In the genomic region with DNA sequence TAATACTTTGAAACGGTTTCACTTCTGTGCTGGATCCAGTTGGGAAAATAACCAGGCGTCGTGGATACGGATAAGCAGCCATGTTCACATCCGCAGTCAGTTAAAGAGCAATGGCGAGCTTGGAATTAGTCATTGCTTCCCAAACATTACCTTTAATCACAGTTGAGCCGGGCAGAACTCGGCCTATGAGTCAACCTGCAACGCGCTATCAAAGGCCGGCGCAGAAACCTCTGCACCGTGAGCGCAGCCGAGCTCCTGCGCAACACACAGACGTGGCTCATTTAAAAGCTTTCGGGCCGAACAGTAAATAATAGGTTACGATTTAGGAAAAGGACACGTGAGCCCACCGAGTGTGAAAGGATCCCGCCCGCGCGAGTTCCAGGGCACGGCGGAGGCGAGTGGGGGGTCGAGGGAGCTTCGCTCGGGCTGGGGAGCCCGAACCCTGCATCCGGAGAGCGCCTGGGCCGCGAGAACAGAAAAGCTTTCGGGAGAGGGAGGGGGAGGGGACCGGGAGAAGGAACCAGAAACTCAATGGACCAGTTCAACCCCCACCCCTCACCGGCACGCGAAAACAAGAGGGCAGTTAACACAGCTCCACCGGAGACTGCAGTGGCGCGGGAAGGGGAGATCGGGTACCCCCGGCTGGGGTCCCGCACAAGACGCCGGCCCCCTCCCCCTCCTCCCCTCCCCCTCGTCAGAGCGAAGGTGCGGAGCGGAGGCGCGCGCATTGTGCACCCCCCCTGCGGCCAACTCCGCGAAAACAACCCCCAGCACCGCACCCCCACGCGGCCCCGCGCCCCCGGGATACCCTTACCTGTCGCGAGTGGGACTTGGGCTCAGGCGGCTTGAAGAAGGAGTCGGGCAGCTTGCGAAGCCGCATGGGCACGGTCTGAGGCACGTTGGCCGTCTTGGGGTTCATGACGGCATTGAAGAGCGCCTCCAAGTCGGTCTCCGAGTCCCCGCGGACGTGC, we compare ENCODE assay signal across 8 mouse cellular contexts. TPM values are rescaled to one million over a fixed set of nuclear protein-coding genes. Genes with fewer than 3 reads are reported as not detected.
DNase-seq lines count a peak whose midpoint lies in the region; ATAC-seq and TF ChIP-seq lines count a peak whose summit lies in the region.

No protein-coding gene starts in this region.

- H3K36me3 ChIP-seq in hindbrain, embryonic 15.5 days: no peaks in the 10 kb centered on the region

- peak overlapping the region; percentile 97 for H3K4me3 ChIP-seq in gastrocnemius, adult 2 months
- H3K4me3 ChIP-seq in hindbrain, embryonic 15.5 days: peak overlapping the region; percentile 61

- peak overlapping the region; percentile 58 for H3K9ac ChIP-seq in hindbrain, embryonic 15.5 days

- H3K4me1 ChIP-seq in hindbrain, embryonic 15.5 days (replicated peaks): peaks cover 21% of the 10 kb centered on the region

- H3K9me3 ChIP-seq in hindbrain, embryonic 15.5 days: no peaks in the 10 kb centered on the region

- H3K4me2 ChIP-seq in hindbrain, embryonic 15.5 days: peak overlapping the region; percentile 77

- peak overlapping the region; percentile 95 for H3K27ac ChIP-seq in gastrocnemius, adult 2 months
- H3K27ac ChIP-seq in hindbrain, embryonic 15.5 days (replicated peaks): peak overlapping the region; percentile 79

- no peaks in the 10 kb centered on the region for H3K27me3 ChIP-seq in hindbrain, embryonic 15.5 days

- intact Hi-C loops in gastrocnemius, adult 2 months (cut with DNase I): loop anchor here (2.0 to 5.0 kb wide), 2 partner anchors 21 to 41 kb away; no protein-coding TSS in a partner anchor

- peak; percentile 85 to 95 for DNase-seq in adrenal gland, adult (ENCODE audit: inconsistent age in 2 of 2, low spot score in 1 of 2)
- peak; percentile 47 to 51 for DNase-seq in cerebellum, postnatal 25 days
- DNase-seq in gastrocnemius, adult 2 months: peak; percentile 70
- DNase-seq in left cerebral cortex, adult 8-10 months (ENCODE audit: low spot score in 2 of 2): peak; percentile 12 to 40
- peak; percentile 8 to 22 for DNase-seq in right cerebral cortex, postnatal 36 days (ENCODE audit: low spot score in 2 of 2)

- WGBS in hindbrain, embryonic 15.5 days: under 1% methylated on average over 70 of the region's 82 CpGs

- TF ChIP-seq CTCF in gastrocnemius, adult 2 months (IDR thresholded peaks at IDR 0.05): no peak

- ATAC-seq in hindbrain, embryonic 15.5 days (ENCODE audit: low FRiP score, low read depth): peak; percentile 71
- ATAC-seq in megakaryocyte progenitor cell, adult 5-6 weeks (replicated peaks; ENCODE audit: poor library complexity): peak; percentile 38; the same call in 1 of the 2 replicates
- no peak for ATAC-seq in activated CD4-positive, CD25-positive, alpha-beta regulatory T cell, adult 4 months

RNA-seq across cellular contexts. Expression of gene Yap1, which starts 0.8 kb away (rescaled TPM):
- 10 to 100 TPM; 33.6 to 51.3 TPM for total RNA-seq in gastrocnemius, adult 2 months (2021)
- polyA plus RNA-seq in hindbrain, embryonic 15.5 days (2015; fragmentation: Nextera tagmentation; extraction: Ambion mirVana): 8.3 and 11.0 TPM in 2 replicates
- 10 to 100 TPM; 16.7 to 18.7 (median 18.4) TPM for total RNA-seq in left cerebral cortex, adult 8-10 months (2022)
- total RNA-seq in megakaryocyte progenitor cell, adult 5-6 weeks (2015): not detected in 2 replicates
- total RNA-seq in megakaryocyte progenitor cell, adult 5-6 weeks (2017): not detected in 2 replicates
- polyA plus RNA-seq in activated CD4-positive, CD25-positive, alpha-beta regulatory T cell, adult 4 months (2017; shearing (Covaris generic)): not detected

RNA-seq across cellular contexts. Expression of gene Cfap300, which starts 39.0 kb away (rescaled TPM):
- total RNA-seq in gastrocnemius, adult 2 months (2021): under 1 TPM; 0.20 to 0.26 TPM
- polyA plus RNA-seq in hindbrain, embryonic 15.5 days (2015; fragmentation: Nextera tagmentation; extraction: Ambion mirVana): 16.0 and 16.7 TPM in 2 replicates
- total RNA-seq in left cerebral cortex, adult 8-10 months (2022): 10 to 100 TPM in 1 of 4 experiments, 1 to 10 TPM in 3; 7.8 to 10.2 (median 8.1) TPM
- total RNA-seq in megakaryocyte progenitor cell, adult 5-6 weeks (2015): 0.15 and 0.25 TPM in 2 replicates
- total RNA-seq in megakaryocyte progenitor cell, adult 5-6 weeks (2017): 0.34 and 0.62 TPM in 2 replicates
- under 1 TPM; 0.41 to 0.98 TPM for polyA plus RNA-seq in activated CD4-positive, CD25-positive, alpha-beta regulatory T cell, adult 4 months (2017; shearing (Covaris generic))

Comparison
In these comparisons a context has a peak if more than half of its experiments do, and no peak if none do; other contexts are left out.
1. DNase-seq: peak in every context shown above with its lines; median percentile 90 in adrenal gland, adult; 70 in gastrocnemius, adult 2 months; 49 in cerebellum, postnatal 25 days; 26 in left cerebral cortex, adult 8-10 months; 15 in right cerebral cortex, postnatal 36 days.
2. RNA of gene Yap1, which starts 0.8 kb away (total RNA-seq): 33.6 to 51.3 TPM in gastrocnemius, adult 2 months and 16.7 to 18.7 TPM in left cerebral cortex, adult 8-10 months; not detected in megakaryocyte progenitor cell, adult 5-6 weeks; every median in the first group is over 10 times any median in the second.
3. RNA of gene Cfap300, which starts 39.0 kb away (total RNA-seq): 7.8 to 10.2 TPM in left cerebral cortex, adult 8-10 months; 0.15 to 0.62 TPM in megakaryocyte progenitor cell, adult 5-6 weeks and 0.20 to 0.26 TPM in gastrocnemius, adult 2 months; every median in the first group is over 4 times any median in the second.